Mouse (Mus musculus): ENCODE measurements around the gene Ifnl2. TPM values are rescaled to one million over a fixed set of nuclear protein-coding genes. Genes with fewer than 3 reads are reported as not detected.

The Ifnl2 gene
- polyA plus RNA-seq, 1 experiment = not detected

- no peak for DNase-seq (ENCODE audit: low spot score)
Measured at GRCm38 (mm10) chr7:28490903-28491302, 19.4 kb downstream of the Ifnl2 start.

DNA sequence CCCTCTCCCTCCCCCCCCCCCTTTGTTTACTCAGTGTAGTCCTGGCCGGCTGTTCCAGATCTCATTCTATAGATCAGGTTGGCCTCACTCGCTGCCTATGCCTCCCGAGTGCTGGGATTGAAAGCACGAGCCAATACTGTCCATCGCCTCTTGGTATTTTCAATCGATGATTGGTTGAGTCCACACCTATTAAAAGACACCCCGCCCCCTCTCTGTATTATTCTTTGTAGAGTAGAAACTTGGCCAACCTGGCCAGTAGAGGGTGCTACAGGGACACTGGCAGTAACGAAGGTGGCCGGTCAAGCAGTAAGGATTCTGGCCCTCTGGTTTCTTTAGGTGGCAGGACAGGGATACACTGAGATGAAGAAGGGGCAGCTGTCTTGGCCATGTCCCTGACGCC lies 19.8 kb downstream of the Ifnl2 start:
- peak; percentile 35 for DNase-seq (ENCODE audit: low spot score)

- DNase-seq (ENCODE audit: low spot score) = no peak
Measured at GRCm38 (mm10) chr7:28488030-28488491, 22.2 kb downstream of the Ifnl2 start.

DNA sequence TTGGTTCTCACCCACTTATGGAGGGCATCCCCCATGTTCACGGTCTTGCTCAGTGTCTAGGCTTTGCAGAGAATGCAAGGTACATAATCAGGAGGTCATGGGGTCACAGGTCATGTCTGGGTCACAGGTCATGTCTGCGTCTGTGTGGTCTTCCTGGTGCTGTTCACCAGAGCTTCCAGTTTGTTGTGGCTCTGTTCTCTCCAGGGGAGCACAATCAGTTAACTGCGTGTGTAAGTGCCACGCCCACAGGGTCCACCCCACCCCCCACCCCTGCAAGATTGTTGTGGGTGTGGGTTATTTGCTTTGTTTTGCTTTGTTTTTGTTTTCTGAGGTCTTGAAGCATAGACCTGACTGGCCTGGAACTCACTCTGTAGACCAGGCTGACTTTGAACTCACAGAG lies 26.1 kb downstream of the Ifnl2 start:
- no peak for DNase-seq (ENCODE audit: low spot score)

GRCm38 (mm10) chr7:28482854-28483253 lies 27.4 kb downstream of the Ifnl2 start:
- no peak for DNase-seq (ENCODE audit: low spot score)

GRCm38 (mm10) chr7:28478854-28479253 lies 31.4 kb downstream of the Ifnl2 start:
- no peak for DNase-seq (ENCODE audit: low spot score)

GRCm38 (mm10) chr7:28477363-28477762 lies 32.9 kb downstream of the Ifnl2 start:
- no peak for DNase-seq (ENCODE audit: low spot score)

DNA sequence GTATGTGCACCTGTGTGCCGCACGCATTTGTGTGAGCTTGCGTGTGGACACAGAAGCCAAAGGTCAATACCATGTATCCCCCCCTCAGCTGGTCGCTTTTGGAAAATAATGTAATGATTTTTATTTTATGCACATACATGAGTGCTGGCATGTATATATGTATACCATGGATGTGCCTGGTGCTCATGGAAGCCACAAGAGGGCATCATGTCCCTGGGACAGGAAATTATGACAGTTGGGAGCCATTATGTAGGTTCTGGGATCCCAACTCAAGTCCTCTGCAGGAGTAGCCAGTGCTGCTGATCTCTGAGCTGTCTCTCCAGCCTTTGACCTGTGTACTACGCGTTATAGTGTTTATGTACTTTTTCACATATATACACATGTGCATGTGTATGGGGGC lies 34.1 kb downstream of the Ifnl2 start:
- DNase-seq (ENCODE audit: low spot score) = no peak

DNA sequence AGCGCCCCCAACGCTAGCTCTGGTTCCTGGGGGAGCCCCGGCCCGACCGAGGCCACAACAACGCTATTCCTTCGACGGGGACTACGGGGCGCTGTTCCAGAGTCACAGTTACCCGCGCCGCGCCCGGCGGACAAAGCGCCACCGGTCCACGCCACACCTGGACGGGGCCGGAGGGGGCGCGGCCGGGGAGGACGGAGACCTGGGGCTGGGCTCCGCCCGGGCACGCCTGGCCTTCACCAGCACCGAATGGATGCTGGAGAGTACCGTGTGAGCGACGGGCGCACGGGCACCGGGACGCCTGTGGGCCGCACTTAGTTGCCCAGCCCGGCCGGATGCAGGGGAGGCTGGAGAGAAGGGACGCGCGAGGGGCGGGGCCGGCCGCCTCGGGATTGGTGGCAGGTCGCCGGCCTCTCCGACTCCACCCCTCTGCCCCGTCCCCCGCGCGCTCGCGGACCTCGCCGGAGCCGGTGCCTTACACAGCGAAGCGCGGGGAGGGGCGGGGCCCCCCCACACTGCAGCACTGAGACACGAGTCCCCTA lies 43.0 kb downstream of the Ifnl2 start:
- peak; percentile 42 for DNase-seq (ENCODE audit: low spot score)

- no peak for DNase-seq (ENCODE audit: low spot score)
Measured at GRCm38 (mm10) chr7:28466721-28467212, 43.5 kb downstream of the Ifnl2 start.

DNA sequence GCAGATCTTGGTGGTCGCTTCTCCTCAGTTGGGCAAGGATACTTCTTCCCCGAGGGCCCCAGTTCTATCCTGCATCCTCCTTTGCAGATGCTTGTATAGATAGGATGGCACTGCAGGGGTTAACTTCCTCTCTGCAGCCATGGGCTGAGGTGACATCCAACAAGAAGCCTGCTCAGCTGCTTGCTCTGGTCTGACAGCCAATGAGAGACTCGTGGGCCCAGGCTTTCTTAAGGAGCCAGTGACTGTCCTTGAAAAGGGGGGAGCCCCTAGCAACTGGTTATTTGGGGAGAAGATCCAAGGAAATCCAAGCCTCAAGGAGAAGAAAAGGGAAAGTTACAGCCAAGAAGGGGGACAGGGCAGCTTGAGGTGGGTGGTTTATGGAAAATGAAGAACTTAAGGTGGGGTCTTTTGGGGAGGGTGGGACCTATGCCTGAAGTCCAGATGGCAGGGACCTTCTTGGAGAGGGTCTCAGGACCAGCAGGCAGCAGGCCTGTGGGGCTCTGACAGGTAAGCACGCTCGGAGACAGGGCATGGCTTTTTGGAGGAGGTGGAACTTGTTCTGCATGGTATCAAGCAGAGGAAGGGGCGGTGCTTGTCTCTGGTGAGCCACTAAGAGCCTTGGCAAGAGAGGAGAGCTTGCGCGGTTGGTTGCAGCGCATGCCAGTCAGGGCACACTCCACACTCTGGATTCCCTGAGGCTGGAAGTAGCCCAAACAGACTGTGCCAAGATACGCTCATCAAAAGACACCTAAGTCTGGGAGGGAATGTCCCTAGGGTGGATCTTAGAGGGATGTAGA lies 45.6 kb downstream of the Ifnl2 start:
- DNase-seq (ENCODE audit: low spot score) = no peak

DNA sequence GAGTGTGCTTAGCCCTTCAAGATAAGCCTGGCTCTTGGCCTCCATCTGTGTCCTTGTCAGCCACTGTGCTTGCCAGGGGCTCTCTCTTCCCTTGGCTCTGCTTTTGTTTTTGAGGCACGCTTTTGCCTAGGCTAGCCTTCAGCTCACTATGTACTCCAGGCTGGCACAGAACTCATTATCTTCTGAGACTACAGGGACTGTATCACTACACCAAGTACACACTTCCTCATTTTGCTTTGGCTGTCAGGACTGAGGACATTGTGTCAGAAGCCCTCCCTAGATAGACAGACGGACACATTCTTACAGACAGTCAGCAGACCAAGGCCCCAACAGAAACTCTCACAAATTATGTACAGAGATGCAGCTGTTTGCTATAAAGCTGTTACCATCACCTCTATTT lies 47.5 kb downstream of the Ifnl2 start:
- no peak for DNase-seq (ENCODE audit: low spot score)

GRCm38 (mm10) chr7:28460361-28460760 lies 49.9 kb downstream of the Ifnl2 start:
- DNase-seq (ENCODE audit: low spot score) = no peak

Other genes starting within 250 kb of the Ifnl2 start
- gene Eid2, start 242.6 kb downstream of the Ifnl2 start, polyA plus RNA-seq (2012; rRNA removed) = 14.8 and 15.6 TPM in 2 replicates
- gene Eid2b, start 232.7 kb downstream of the Ifnl2 start, polyA plus RNA-seq (2012; rRNA removed) = 9.4 and 10.1 TPM in 2 replicates
- gene Selenov, start 219.3 kb downstream of the Ifnl2 start, polyA plus RNA-seq (2012; rRNA removed) = 0.19 TPM in 1 of 2 replicates, not detected in the other
- not detected in 2 replicates for gene Dll3, start 208.2 kb downstream of the Ifnl2 start, polyA plus RNA-seq (2012; rRNA removed)
- 33.7 and 41.8 TPM in 2 replicates for gene Timm50, start 198.4 kb downstream of the Ifnl2 start, polyA plus RNA-seq (2012; rRNA removed)
- 60.7 and 72.5 TPM in 2 replicates for gene Supt5, start 171.7 kb downstream of the Ifnl2 start, polyA plus RNA-seq (2012; rRNA removed)
- gene Rps16, start 159.8 kb downstream of the Ifnl2 start, polyA plus RNA-seq (2012; rRNA removed) = 1,939 and 2,023 TPM in 2 replicates
- 11.7 and 23.9 TPM in 2 replicates for gene Plekhg2, start 137.9 kb downstream of the Ifnl2 start, polyA plus RNA-seq (2012; rRNA removed)
- 33.5 and 34.1 TPM in 2 replicates for gene Zfp36, start 130.2 kb downstream of the Ifnl2 start, polyA plus RNA-seq (2012; rRNA removed)
- gene Med29, start 117.7 kb downstream of the Ifnl2 start, polyA plus RNA-seq (2012; rRNA removed) = 25.6 and 30.8 TPM in 2 replicates
- 108 and 130 TPM in 2 replicates for gene Paf1, start 117.5 kb downstream of the Ifnl2 start, polyA plus RNA-seq (2012; rRNA removed)
- 18.6 and 20.7 TPM in 2 replicates for gene Gmfg, start 73.0 kb downstream of the Ifnl2 start, polyA plus RNA-seq (2012; rRNA removed)
- gene Lrfn1, start 58.5 kb downstream of the Ifnl2 start, polyA plus RNA-seq (2012; rRNA removed) = 3.9 and 4.3 TPM in 2 replicates
- gene Ifnl3, start 12.4 kb upstream of the Ifnl2 start, polyA plus RNA-seq (2012; rRNA removed) = not detected in 2 replicates
- gene Sycn, start 30.4 kb upstream of the Ifnl2 start, polyA plus RNA-seq (2012; rRNA removed) = 0.27 TPM in 1 of 2 replicates, not detected in the other
- gene Nccrp1, start 36.8 kb upstream of the Ifnl2 start, polyA plus RNA-seq (2012; rRNA removed) = 0.67 and 1.1 TPM in 2 replicates
- gene Samd4b, start 87.7 kb upstream of the Ifnl2 start, polyA plus RNA-seq (2012; rRNA removed) = 49.9 and 54.5 TPM in 2 replicates
- gene Pak4, start 87.7 kb upstream of the Ifnl2 start, polyA plus RNA-seq (2012; rRNA removed) = 24.7 and 31.3 TPM in 2 replicates
- gene Acp7, start 120.9 kb upstream of the Ifnl2 start, polyA plus RNA-seq (2012; rRNA removed) = not detected in 2 replicates
- 9.4 and 12.6 TPM in 2 replicates for gene Fbxo27, start 182.4 kb upstream of the Ifnl2 start, polyA plus RNA-seq (2012; rRNA removed)
- 6.1 and 6.8 TPM in 2 replicates for gene Fbxo17, start 206.3 kb upstream of the Ifnl2 start, polyA plus RNA-seq (2012; rRNA removed)
- 53.5 and 59.2 TPM in 2 replicates for gene Mrps12, start 231.4 kb upstream of the Ifnl2 start, polyA plus RNA-seq (2012; rRNA removed)
- gene Sars2, start 231.5 kb upstream of the Ifnl2 start, polyA plus RNA-seq (2012; rRNA removed) = 9.9 and 10.6 TPM in 2 replicates
- 0.06 TPM in 1 of 2 replicates, not detected in the other for gene Ccer2, start 245.7 kb upstream of the Ifnl2 start, polyA plus RNA-seq (2012; rRNA removed)

Measured in urinary bladder, adult 2 months (tissue).